Mouse (Mus musculus) left cerebral cortex, postnatal 4 days (tissue): ENCODE measurements around the gene Cyp17a1. TPM values are rescaled to one million over a fixed set of nuclear protein-coding genes. Genes with fewer than 3 reads are reported as not detected.
A peak's percentile ranks its signal among the peaks of the same experiment; 100 is the strongest.

Source experiments
- DNase-seq: peaks from one replicate; pipeline ENCODE4 v3.0.0-alpha.2; 2022
- intact Hi-C: fragments of 180-260 bp; cut with DNase I; formaldehyde crosslinking; loops from one replicate; pipeline ENCODE4 v1.15.1; 2025
- total RNA-seq, 2 experiments: library from RNA; stranded (reverse); gene quantifications; 2 replicates each; pipeline ENCODE4 v1.2.3; 2021

The Cyp17a1 gene
- total RNA-seq, 2 experiments from 2014 or later: 0.24 TPM; not detected in 1

DNA sequence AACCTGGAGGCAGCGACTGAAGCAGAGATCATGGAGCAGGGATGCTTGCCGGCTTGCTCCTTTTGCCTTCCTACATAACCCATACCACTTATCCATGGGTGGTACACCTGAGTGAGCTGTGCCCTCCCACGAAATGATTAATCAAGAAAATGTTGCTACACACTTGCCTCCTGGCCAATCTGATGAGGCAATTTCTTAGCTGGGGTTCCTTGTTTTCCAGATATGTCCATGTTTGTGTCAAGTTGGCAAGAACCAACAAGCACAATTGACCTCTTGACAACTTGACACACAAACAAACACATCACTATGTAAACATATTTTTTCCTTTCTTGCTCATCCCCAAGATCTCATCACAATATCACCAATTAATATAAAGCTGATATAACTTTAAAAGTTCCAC is 2.7 kb upstream of the Cyp17a1 start:
- no peak for DNase-seq
- intact Hi-C loops: no loop called here

DNA sequence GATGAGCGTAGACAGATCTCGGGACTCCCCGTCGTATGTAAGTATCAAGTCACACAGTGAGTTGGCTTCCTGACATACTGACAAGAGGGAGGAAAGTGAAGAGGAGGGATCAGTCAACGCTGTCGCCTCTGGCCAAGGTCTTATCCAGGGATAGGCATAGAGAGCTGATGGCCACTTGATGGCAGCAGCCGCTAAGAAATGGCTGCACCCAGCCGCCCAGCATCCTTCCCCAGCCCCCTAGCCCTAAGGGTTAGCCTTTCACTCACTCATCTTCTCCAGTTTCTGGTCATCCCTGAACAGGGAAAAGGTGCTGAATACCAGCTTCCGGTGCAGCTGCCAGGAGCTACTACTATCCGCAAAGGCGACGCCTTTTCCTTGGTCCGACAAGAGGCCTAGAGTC is 2.3 kb downstream of the Cyp17a1 start:
- DNase-seq: peak; percentile 69
- intact Hi-C loops: loop anchor here (2.0 to 5.0 kb wide), 2 partner anchors 70 to 202 kb away; no protein-coding TSS in a partner anchor

DNA sequence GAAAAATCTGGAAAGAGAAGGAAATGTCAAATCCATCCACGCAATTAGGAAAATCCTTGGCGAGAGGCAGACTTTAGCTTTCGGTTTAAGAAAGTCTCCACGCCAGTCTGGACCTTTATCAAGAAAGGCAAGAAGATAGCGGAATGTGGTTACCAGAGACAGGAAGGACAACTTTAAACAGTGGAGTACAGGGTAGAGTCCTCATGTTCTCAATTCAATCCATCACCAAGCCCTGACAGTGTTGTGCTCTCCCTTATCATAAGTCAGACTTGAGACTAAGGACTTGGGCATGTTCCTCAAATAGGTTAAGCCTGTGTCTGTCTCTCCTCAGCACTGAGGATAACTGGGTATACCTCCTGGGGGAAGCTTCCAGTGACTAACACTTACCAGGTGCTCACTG is 3.2 kb downstream of the Cyp17a1 start:
- no peak for DNase-seq
- intact Hi-C loops: loop anchor here (2.0 to 5.0 kb wide), 2 partner anchors 71 to 202 kb away; no protein-coding TSS in a partner anchor

- intact Hi-C loops: no loop called here
- DNase-seq: no peak
These were observed 4.7 kb downstream of the Cyp17a1 start for GRCm38 (mm10) chr19:46668263-46668662.

- intact Hi-C loops: no loop called here
- DNase-seq: no peak
These were observed 5.7 kb downstream of the Cyp17a1 start for GRCm38 (mm10) chr19:46667300-46667699.

DNA sequence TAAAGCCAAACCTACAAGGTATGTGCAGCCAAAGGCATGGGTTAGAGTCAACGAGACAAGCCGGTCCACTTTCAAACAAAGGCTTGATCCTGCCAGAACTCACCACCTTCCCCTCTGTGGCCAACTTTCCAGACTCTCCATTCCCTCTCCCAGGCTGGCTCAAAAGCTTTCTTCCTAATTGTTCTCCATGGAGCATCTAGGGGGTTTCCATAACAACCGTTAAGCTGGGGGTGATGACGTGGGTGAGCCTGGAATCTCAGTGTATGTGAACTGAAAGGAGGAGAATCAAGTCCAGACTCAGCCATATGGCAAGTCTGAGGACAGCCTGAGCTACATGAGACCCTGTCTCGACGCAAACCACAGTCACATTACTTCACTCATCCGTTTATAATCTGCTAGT is 7.5 kb downstream of the Cyp17a1 start:
- intact Hi-C loops: no loop called here
- DNase-seq: no peak

GRCm38 (mm10) chr19:46662784-46663183 is 10.2 kb downstream of the Cyp17a1 start:
- no peak for DNase-seq
- intact Hi-C loops: no loop called here

DNA sequence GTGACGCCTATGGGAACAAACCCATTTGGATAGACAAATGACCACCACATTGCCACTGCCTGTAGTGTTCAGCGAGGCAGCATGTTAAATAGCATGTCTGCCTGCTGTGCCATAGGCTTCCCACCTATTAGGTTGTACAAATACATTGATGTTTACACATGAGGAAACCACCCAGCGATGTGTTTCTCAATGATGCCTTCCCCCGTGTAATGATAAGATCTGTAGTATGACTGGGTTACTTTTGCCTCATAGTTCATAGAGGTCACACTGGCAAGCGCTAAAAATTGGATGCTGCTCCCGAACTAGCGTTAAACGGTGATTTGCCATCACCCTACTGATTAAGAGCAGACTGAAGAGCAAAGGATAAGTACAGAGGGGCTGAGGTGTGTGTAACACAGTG is 10.8 kb downstream of the Cyp17a1 start:
- intact Hi-C loops: no loop called here
- DNase-seq: no peak

DNA sequence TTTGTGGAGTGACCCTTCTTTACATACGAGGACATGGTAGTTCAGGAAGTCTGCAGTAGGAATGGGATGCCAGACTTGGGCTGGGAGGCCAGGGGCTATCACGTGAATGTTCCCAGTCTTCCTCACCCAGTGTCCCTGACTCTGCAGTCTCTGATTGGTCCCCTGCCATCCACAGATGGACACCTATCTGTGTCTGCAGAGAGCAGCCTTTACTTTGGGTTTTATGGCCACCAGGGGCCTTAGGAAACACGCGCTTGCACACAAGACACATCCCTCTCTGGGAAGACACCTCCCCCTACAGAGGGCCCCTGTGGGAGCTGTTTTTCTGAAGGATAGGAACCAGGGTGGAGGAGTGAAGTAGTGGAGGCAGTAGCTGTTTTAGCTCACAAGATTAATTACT is 11.5 kb downstream of the Cyp17a1 start:
- intact Hi-C loops: no loop called here
- DNase-seq: no peak

DNA sequence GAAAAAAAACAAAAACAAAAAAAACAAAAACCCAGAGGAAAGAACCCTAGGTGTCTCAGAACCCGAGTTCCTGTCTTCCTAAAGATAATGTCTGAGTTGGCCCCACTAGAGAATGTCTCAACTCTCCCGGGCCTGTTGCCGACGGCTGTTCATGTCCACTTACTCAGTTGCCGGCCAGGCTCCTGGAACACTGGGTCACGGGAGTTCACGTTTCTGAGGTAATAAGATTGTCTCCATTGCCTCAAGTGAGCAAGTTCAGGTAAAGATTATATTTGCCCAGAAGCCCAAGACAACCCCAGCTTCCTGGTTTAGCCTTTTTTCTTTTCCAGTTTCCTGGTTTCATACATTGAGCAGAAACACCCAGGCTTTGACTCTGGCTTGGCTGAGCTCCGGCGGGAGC is 14.1 kb downstream of the Cyp17a1 start:
- DNase-seq: no peak
- intact Hi-C loops: no loop called here

GRCm38 (mm10) chr19:46658348-46658747 is 14.6 kb downstream of the Cyp17a1 start:
- intact Hi-C loops: no loop called here
- DNase-seq: no peak

- intact Hi-C loops: no loop called here
- DNase-seq: peak; percentile 24
These were observed 15.5 kb downstream of the Cyp17a1 start for GRCm38 (mm10) chr19:46657339-46658020.

GRCm38 (mm10) chr19:46656151-46656840 is 16.7 kb downstream of the Cyp17a1 start:
- DNase-seq: no peak
- intact Hi-C loops: no loop called here

DNA sequence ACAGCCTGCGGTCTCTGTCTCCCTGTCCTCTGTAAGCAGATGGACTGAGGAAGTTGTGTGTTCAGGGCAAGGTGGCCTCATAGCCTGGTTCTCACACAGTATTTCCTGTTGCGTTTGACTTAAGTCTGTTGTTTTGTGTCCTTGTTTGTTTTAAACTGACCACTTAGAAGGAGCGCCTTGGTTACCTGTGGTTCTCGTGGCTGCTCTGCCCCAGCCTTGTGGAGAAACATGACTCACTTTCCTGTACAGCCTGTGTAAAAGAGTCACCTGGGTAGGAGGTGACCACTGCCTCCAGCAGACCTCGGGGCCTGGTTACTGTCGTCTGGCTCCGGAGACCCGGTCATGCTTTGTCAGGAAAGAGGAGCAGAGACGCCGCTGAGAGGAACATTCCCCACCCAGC is 17.3 kb downstream of the Cyp17a1 start:
- no peak for DNase-seq
- intact Hi-C loops: no loop called here

DNA sequence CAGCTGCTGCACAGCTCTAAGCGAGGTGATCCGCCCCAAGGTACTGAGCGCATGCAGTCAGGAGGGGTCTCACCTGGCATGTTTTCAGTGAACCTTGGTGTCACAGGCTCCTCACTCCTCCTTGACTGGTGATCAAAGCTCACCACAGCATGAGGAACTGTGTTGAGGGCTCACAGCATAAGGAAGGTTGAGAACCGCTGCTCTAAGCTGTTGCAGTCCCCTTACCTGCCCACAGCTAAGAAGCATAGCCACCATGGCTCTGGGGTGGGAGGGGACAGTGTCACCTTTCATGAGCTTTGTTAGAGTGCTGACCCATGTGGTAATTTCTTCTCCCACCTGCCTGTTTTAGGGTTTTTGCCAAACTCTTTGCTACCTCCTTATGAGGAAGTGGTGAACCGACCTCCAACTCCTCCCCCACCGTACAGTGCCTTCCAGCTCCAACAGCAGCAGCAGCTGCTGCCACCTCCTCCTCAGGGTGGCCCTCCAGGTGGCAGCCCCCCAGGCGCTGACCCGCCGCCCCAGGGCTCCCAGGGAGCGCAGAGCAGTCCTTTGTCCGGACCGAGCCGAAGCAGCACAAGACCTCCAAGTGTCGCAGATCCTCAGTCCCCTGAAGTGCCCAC is 19.2 kb downstream of the Cyp17a1 start:
- no peak for DNase-seq
- intact Hi-C loops: no loop called here

DNA sequence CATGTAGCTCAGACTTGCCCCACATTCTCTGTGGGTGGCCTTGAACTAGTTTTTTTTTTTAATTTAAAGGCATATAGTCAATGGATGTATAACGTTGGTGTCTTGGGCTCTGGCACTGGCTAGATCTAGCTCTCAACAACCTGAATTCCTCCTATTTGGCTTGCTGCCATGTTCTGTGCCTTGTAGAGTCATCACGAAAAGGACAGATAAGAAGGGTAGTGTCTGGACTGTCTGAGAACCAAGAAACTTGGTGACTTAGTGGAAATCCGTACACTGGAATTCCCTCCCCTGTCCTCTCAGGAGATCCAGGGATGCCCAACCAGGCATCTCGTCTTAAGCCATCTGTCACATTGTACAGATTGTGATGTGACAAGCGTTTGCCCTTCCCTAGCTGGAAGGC is 19.8 kb downstream of the Cyp17a1 start:
- no peak for DNase-seq
- intact Hi-C loops: no loop called here

GRCm38 (mm10) chr19:46648565-46648964 is 24.4 kb downstream of the Cyp17a1 start:
- intact Hi-C loops: no loop called here
- no peak for DNase-seq

DNA sequence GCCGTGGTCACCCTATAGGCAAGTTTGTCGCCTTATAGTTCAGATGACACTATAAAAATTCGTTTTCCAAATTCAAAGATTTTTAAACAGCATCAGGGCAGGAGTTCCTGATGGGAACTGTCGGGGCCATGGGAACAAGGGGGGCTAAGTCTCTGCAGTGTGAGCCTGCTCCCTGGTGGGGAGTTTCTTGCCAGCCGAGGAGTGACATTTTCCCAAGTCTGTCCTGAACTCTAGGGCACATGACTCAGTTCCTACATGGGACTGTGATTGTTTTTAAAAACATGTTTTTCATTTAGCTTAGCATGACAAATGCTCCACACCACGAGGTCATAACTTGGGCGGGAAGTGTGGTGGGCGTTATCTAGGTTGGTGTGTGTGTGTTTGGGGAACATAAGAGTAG is 25.1 kb downstream of the Cyp17a1 start:
- intact Hi-C loops: no loop called here
- DNase-seq: no peak

DNA sequence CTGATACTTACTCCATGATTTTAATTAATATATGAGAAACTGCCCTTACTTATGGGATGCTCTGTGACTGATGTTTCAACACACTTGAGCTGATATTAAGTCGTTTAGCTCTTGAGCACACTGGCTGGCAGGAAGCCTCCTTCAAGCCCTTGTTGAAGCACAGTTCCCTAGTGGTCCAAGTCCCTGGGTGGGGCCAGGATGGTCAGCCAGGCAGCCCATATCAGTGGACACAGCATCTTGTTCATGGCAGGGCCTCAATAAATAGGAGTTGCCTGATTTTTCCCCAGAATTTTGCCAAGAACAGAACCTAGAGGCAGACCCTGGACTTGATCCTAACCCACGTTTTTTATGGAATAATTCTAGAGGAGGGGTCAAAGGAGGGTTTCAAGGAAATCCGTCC is 25.7 kb downstream of the Cyp17a1 start:
- intact Hi-C loops: no loop called here
- no peak for DNase-seq

DNA sequence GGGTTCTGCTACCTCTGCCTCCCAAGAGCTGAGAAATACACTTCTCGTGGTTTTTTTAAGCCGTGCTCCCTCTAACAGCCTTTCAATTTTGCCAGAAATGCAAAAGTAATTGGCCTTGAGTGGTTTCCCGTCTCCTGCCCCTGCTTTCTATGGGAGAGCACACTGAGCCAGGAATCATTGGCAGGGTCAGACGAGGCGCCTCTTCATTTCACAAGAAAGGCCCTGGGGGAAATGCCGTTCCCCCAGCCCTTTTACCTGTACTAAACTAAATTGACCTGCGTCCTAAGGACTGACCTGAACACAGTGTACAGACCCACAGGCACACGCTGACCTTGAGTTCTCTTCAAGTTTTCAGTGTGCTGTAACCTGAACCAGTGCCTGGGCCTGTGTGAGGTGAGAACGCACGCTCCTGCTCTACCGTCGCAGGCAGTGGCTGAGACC is 26.9 kb downstream of the Cyp17a1 start:
- intact Hi-C loops: no loop called here
- no peak for DNase-seq

DNA sequence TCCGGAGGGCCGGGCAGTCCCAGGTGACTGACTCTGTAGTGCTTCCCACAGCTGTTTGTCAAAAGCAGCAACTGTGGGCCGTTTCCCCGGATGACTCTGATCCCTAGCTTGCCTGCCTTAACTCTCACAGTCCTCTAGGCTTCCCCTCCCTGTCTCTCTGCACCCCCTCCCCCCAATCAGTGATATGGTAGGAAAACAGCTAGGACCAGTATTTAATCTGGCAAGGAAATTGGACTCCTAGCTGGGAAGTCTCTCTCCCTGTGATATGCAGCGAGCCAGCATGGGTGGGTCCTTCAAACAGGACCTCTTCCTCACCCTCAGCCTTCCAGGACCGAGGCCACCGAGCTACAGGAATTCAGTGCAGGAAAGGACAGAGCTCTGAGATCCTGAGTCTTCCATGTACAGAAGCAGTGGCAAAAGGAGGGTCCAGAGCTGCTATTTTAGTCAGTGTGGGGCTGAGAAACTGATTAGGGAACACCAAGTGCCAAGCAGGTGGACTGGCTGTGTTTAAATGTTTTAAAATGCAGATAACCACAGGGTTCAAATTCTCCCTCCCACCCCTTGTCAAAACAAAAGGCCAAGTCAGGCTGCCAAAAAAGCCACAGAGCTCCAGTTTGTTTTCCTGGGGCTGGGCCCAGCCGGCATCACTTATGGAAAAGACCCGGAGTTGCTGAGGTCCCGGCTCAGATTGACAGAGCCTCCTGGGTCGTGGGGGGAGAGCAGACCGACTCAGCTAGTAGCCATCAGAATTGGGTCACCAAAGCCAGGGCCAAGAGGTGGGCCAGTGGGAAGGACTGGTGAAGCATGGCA is 28.0 kb downstream of the Cyp17a1 start:
- peak; percentile 44 for DNase-seq
- intact Hi-C loops: no loop called here
